Mouse (Mus musculus): Measurements from ENCODE around the gene Col18a1. TPM values are rescaled to one million over a fixed set of nuclear protein-coding genes. Genes with fewer than 3 reads are reported as not detected.

Col18a1 gene
- polyA plus RNA-seq, 1 experiment from 2014 or later: 271 TPM

GRCm38 (mm10) chr10:77030666-77031065 is 135.7 kb downstream of the Col18a1 start:
- 80% methylated on average over 5 of the region's 5 CpGs for WGBS
- no peak overlapping the region for H3K4me2 ChIP-seq
- no peak overlapping the region for H3K27ac ChIP-seq (ENCODE audit: poor library complexity, severe bottlenecking)
- no peak for ATAC-seq (ENCODE audit: insufficient number of reproducible peaks, low FRiP score)
- no peak overlapping the region for H3K4me3 ChIP-seq
- no peaks in the 10 kb centered on the region for H3K9me3 ChIP-seq (replicated peaks)
- peaks cover 14% of the 10 kb centered on the region for H3K27me3 ChIP-seq (replicated peaks)
- no peaks in the 10 kb centered on the region for H3K36me3 ChIP-seq
- H3K4me1 ChIP-seq (replicated peaks): peaks cover 21% of the 10 kb centered on the region
- H3K9ac ChIP-seq: no peak overlapping the region

GRCm38 (mm10) chr10:77029761-77030160 is 136.6 kb downstream of the Col18a1 start:
- Histone ChIP-seq H3K4me3 (no peak overlapping the region), H3K4me1 (replicated peaks) (peaks cover 20% of the 10 kb centered on the region), H3K27ac (ENCODE audit: poor library complexity, severe bottlenecking) (no peak overlapping the region), H3K9ac (no peak overlapping the region), H3K4me2 (no peak overlapping the region), H3K9me3 (replicated peaks) (no peaks in the 10 kb centered on the region), H3K27me3 (replicated peaks) (peaks cover 21% of the 10 kb centered on the region), H3K36me3 (no peaks in the 10 kb centered on the region)
- no peak for ATAC-seq (ENCODE audit: insufficient number of reproducible peaks, low FRiP score)
- WGBS: 70% methylated on average over 4 of the region's 4 CpGs

GRCm38 (mm10) chr10:77028782-77029296 is 137.5 kb downstream of the Col18a1 start:
- Histone ChIP-seq H3K4me1 (replicated peaks) (peaks cover 11% of the 10 kb centered on the region), H3K27me3 (replicated peaks) (peaks cover 23% of the 10 kb centered on the region), H3K27ac (ENCODE audit: poor library complexity, severe bottlenecking) (no peak overlapping the region), H3K36me3 (no peaks in the 10 kb centered on the region), H3K9ac (no peak overlapping the region), H3K4me2 (no peak overlapping the region), H3K4me3 (no peak overlapping the region), H3K9me3 (replicated peaks) (no peaks in the 10 kb centered on the region)
- no peak for ATAC-seq (ENCODE audit: insufficient number of reproducible peaks, low FRiP score)
- 69% methylated on average over 6 of the region's 6 CpGs for WGBS

- 85% methylated on average over 3 of the region's 3 CpGs for WGBS
- H3K27ac ChIP-seq (ENCODE audit: poor library complexity, severe bottlenecking): no peak overlapping the region
These were observed 139.4 kb downstream of the Col18a1 start for GRCm38 (mm10) chr10:77026944-77027343.

GRCm38 (mm10) chr10:77024231-77024630 is 142.1 kb downstream of the Col18a1 start:
- WGBS: 57% methylated on average over 5 of the region's 5 CpGs
- no peaks in the 10 kb centered on the region for H3K36me3 ChIP-seq

More at GRCm38 (mm10) chr10:77026944-77027343, 139.4 kb downstream of the Col18a1 start:
- H3K4me3 ChIP-seq: no peak overlapping the region
- H3K27me3 ChIP-seq (replicated peaks): peaks cover 28% of the 10 kb centered on the region
- H3K9ac ChIP-seq: no peak overlapping the region
- no peak for ATAC-seq (ENCODE audit: insufficient number of reproducible peaks, low FRiP score)
- no peaks in the 10 kb centered on the region for H3K4me1 ChIP-seq (replicated peaks)
- no peaks in the 10 kb centered on the region for H3K9me3 ChIP-seq (replicated peaks)
- H3K36me3 ChIP-seq: no peaks in the 10 kb centered on the region
- no peak overlapping the region for H3K4me2 ChIP-seq

GRCm38 (mm10) chr10:77022301-77023130 is 143.8 kb downstream of the Col18a1 start:
- peaks cover 18% of the 10 kb centered on the region; the same call in 1 of the 2 replicates for H3K27me3 ChIP-seq (replicated peaks)
- H3K4me1 ChIP-seq (replicated peaks): no peaks in the 10 kb centered on the region
- H3K36me3 ChIP-seq: no peaks in the 10 kb centered on the region
- H3K4me3 ChIP-seq: no peak overlapping the region
- no peak for ATAC-seq (ENCODE audit: insufficient number of reproducible peaks, low FRiP score)
- H3K9me3 ChIP-seq (replicated peaks): no peaks in the 10 kb centered on the region
- no peak overlapping the region for H3K9ac ChIP-seq
- H3K27ac ChIP-seq (ENCODE audit: poor library complexity, severe bottlenecking): no peak overlapping the region
- 76% methylated on average over 13 of the region's 13 CpGs for WGBS
- H3K4me2 ChIP-seq: no peak overlapping the region

More at GRCm38 (mm10) chr10:77024231-77024630, 142.1 kb downstream of the Col18a1 start:
- Histone ChIP-seq H3K9ac (no peak overlapping the region), H3K9me3 (replicated peaks) (no peaks in the 10 kb centered on the region), H3K4me2 (no peak overlapping the region), H3K27ac (ENCODE audit: poor library complexity, severe bottlenecking) (no peak overlapping the region), H3K4me1 (replicated peaks) (no peaks in the 10 kb centered on the region), H3K4me3 (no peak overlapping the region), H3K27me3 (replicated peaks) (peaks cover 18% of the 10 kb centered on the region; the same call in 1 of the 2 replicates)
- ATAC-seq (ENCODE audit: insufficient number of reproducible peaks, low FRiP score): no peak

- H3K4me3 ChIP-seq: no peak overlapping the region
- H3K27ac ChIP-seq (ENCODE audit: poor library complexity, severe bottlenecking): no peak overlapping the region
- no peaks in the 10 kb centered on the region for H3K9me3 ChIP-seq (replicated peaks)
- H3K4me2 ChIP-seq: peak overlapping the region; percentile 45
- peaks cover 18% of the 10 kb centered on the region; the same call in 1 of the 2 replicates for H3K27me3 ChIP-seq (replicated peaks)
- H3K4me1 ChIP-seq (replicated peaks): no peaks in the 10 kb centered on the region
- no peak overlapping the region; the same call in 1 of the 2 replicates for H3K9ac ChIP-seq
- 0 out of 2 replicates have a peak, but pooled peaks have one; percentile 27 for ATAC-seq (ENCODE audit: insufficient number of reproducible peaks, low FRiP score)
- WGBS: 36% methylated on average over 17 of the region's 17 CpGs
- no peaks in the 10 kb centered on the region for H3K36me3 ChIP-seq
These were observed 144.8 kb downstream of the Col18a1 start for GRCm38 (mm10) chr10:77021399-77022052.

GRCm38 (mm10) chr10:77017662-77018061 is 148.7 kb downstream of the Col18a1 start:
- H3K4me3 ChIP-seq: no peak overlapping the region
- H3K27me3 ChIP-seq (replicated peaks): peaks cover 2% of the 10 kb centered on the region; the same call in 1 of the 2 replicates
- H3K36me3 ChIP-seq: no peaks in the 10 kb centered on the region
- H3K27ac ChIP-seq (ENCODE audit: poor library complexity, severe bottlenecking): no peak overlapping the region
- whole genome bisulfite sequencing: 63% methylated on average over 9 of the region's 9 CpGs
- no peak for ATAC-seq (ENCODE audit: insufficient number of reproducible peaks, low FRiP score)
- H3K9ac ChIP-seq: no peak overlapping the region
- H3K9me3 ChIP-seq (replicated peaks): no peaks in the 10 kb centered on the region
- no peaks in the 10 kb centered on the region for H3K4me1 ChIP-seq (replicated peaks)
- H3K4me2 ChIP-seq: no peak overlapping the region

- Histone ChIP-seq H3K27me3 (replicated peaks) (no peaks in the 10 kb centered on the region), H3K9ac (no peak overlapping the region), H3K4me1 (replicated peaks) (no peaks in the 10 kb centered on the region), H3K4me3 (no peak overlapping the region), H3K36me3 (no peaks in the 10 kb centered on the region), H3K27ac (ENCODE audit: poor library complexity, severe bottlenecking) (no peak overlapping the region), H3K4me2 (no peak overlapping the region), H3K9me3 (replicated peaks) (no peaks in the 10 kb centered on the region)
- no peak for ATAC-seq (ENCODE audit: insufficient number of reproducible peaks, low FRiP score)
- 71% methylated on average over 2 of the region's 2 CpGs for WGBS
These were observed 149.3 kb downstream of the Col18a1 start for GRCm38 (mm10) chr10:77017061-77017460.

GRCm38 (mm10) chr10:77016499-77016898 is 149.8 kb downstream of the Col18a1 start:
- no peak for ATAC-seq (ENCODE audit: insufficient number of reproducible peaks, low FRiP score)
- 50% methylated on average over 8 of the region's 8 CpGs for WGBS

GRCm38 (mm10) chr10:77016080-77016479 is 150.3 kb downstream of the Col18a1 start:
- H3K9me3 ChIP-seq (replicated peaks): no peaks in the 10 kb centered on the region
- 76% methylated on average over 7 of the region's 7 CpGs for WGBS
- no peaks in the 10 kb centered on the region for H3K36me3 ChIP-seq
- no peaks in the 10 kb centered on the region for H3K27me3 ChIP-seq (replicated peaks)
- no peaks in the 10 kb centered on the region for H3K4me1 ChIP-seq (replicated peaks)
- no peak overlapping the region for H3K9ac ChIP-seq
- no peak overlapping the region for H3K4me3 ChIP-seq
- ATAC-seq (ENCODE audit: insufficient number of reproducible peaks, low FRiP score): no peak
- no peak overlapping the region for H3K27ac ChIP-seq (ENCODE audit: poor library complexity, severe bottlenecking)
- no peak overlapping the region for H3K4me2 ChIP-seq

More at GRCm38 (mm10) chr10:77016499-77016898, 149.8 kb downstream of the Col18a1 start:
- Histone ChIP-seq H3K27ac (ENCODE audit: poor library complexity, severe bottlenecking) (no peak overlapping the region), H3K36me3 (no peaks in the 10 kb centered on the region), H3K27me3 (replicated peaks) (no peaks in the 10 kb centered on the region), H3K9ac (no peak overlapping the region), H3K9me3 (replicated peaks) (no peaks in the 10 kb centered on the region), H3K4me1 (replicated peaks) (no peaks in the 10 kb centered on the region), H3K4me3 (no peak overlapping the region), H3K4me2 (no peak overlapping the region)

Measured in heart, embryonic 12.5 days (tissue).